In genomic region chr4:43668782-43669427, GRCm38 (mm10) we compare ENCODE assay signal across 7 mouse cellular contexts. TPM values are rescaled to one million over a fixed set of nuclear protein-coding genes. Genes with fewer than 3 reads are reported as not detected.
DNase-seq lines count a peak whose midpoint lies in the region; ATAC-seq lines count a peak whose summit lies in the region.

Tmem8b (plus strand) TSS chr4:43668971.
Fam221b (minus strand) TSS chr4:43669145.

- peaks cover 63% of the 10 kb centered on the region for H3K27me3 ChIP-seq in embryonic facial prominence, embryonic 10.5 days (replicated peaks; ENCODE audit: low read depth, poor library complexity, severe bottlenecking)
- H3K27me3 ChIP-seq in limb, embryonic 11.5 days (ENCODE audit: control insufficient read depth, insufficient read depth, low read length) = peaks cover 7% of the 10 kb centered on the region; the same call in 1 of the 2 replicates
- H3K27me3 ChIP-seq in midbrain, embryonic 14.5 days (ENCODE audit: control insufficient read depth, insufficient read depth, low read length) = no peaks in the 10 kb centered on the region

- peak; percentile 94 for DNase-seq in adrenal gland, postnatal 10 days
- DNase-seq in embryonic facial prominence, embryonic 10.5 days (ENCODE audit: low spot score) = peak; percentile 92
- peak; percentile 92 for DNase-seq in kidney, adult 18-20 months
- DNase-seq in limb, embryonic 11.5 days (ENCODE audit: low spot score) = peak; percentile 91
- DNase-seq in midbrain, embryonic 14.5 days = peak; percentile 96
- peak; percentile 75 to 90 for DNase-seq in spleen, adult 18-20 months

- peak within 1 kb of the TSS; percentile 84 for H3K4me2 ChIP-seq in limb, embryonic 11.5 days (ENCODE audit: low read depth, severe bottlenecking)
- H3K4me2 ChIP-seq in midbrain, embryonic 14.5 days (ENCODE audit: low read length) = peak within 1 kb of the TSS; percentile 83

- H3K9ac ChIP-seq in limb, embryonic 11.5 days (ENCODE audit: low read length) = peak within 1 kb of the TSS; percentile 79
- H3K9ac ChIP-seq in midbrain, embryonic 14.5 days (replicated peaks; ENCODE audit: low read length) = peak within 1 kb of the TSS; percentile 95

- H3K4me1 ChIP-seq in embryonic facial prominence, embryonic 10.5 days = peaks cover 42% of the 10 kb centered on the region
- H3K4me1 ChIP-seq in limb, embryonic 11.5 days (ENCODE audit: control insufficient read depth, insufficient read depth, low read length) = 0 out of 2 replicates have a peak, but pooled peaks cover 6% of the 10 kb centered on the region
- H3K4me1 ChIP-seq in midbrain, embryonic 14.5 days (ENCODE audit: control insufficient read depth, insufficient read depth, low read length) = peaks cover 28% of the 10 kb centered on the region

- no peaks in the 10 kb centered on the region for H3K9me3 ChIP-seq in embryonic facial prominence, embryonic 10.5 days
- no peaks in the 10 kb centered on the region for H3K9me3 ChIP-seq in limb, embryonic 11.5 days (ENCODE audit: control insufficient read depth, low read length)
- no peaks in the 10 kb centered on the region for H3K9me3 ChIP-seq in midbrain, embryonic 14.5 days (ENCODE audit: control insufficient read depth, low read length)

- WGBS in embryonic facial prominence, embryonic 10.5 days = 2% methylated on average over 39 of the region's 41 CpGs
- 4% methylated on average over 31 of the region's 41 CpGs for WGBS in limb, embryonic 11.5 days
- under 1% methylated on average over 27 of the region's 41 CpGs for WGBS in midbrain, embryonic 14.5 days

- peak within 1 kb of the TSS; percentile 85 for H3K4me3 ChIP-seq in embryonic facial prominence, embryonic 10.5 days
- H3K4me3 ChIP-seq in limb, embryonic 11.5 days (ENCODE audit: low read depth, low read length) = peak within 1 kb of the TSS; percentile 78
- H3K4me3 ChIP-seq in midbrain, embryonic 14.5 days (replicated peaks; ENCODE audit: low read depth, low read length) = peak within 1 kb of the TSS; percentile 93

- H3K36me3 ChIP-seq in embryonic facial prominence, embryonic 10.5 days (replicated peaks) = peaks cover 1% of the 10 kb centered on the region; the same call in 1 of the 2 replicates
- no peaks in the 10 kb centered on the region for H3K36me3 ChIP-seq in limb, embryonic 11.5 days (ENCODE audit: control insufficient read depth, insufficient read depth, low read length)
- peaks cover 2% of the 10 kb centered on the region; the same call in 1 of the 2 replicates for H3K36me3 ChIP-seq in midbrain, embryonic 14.5 days (ENCODE audit: control insufficient read depth, insufficient read depth, low read length)

- peak; percentile 88 for ATAC-seq in granulocyte monocyte progenitor cell, adult 5-6 weeks (replicated peaks; ENCODE audit: poor library complexity, severe bottlenecking)
- ATAC-seq in limb, embryonic 11.5 days (ENCODE audit: insufficient number of reproducible peaks, low FRiP score, low TSS enrichment, low read depth) = peak; percentile 93
- peak; percentile 92 for ATAC-seq in midbrain, embryonic 14.5 days (ENCODE audit: low FRiP score, low TSS enrichment)

- H3K27ac ChIP-seq in embryonic facial prominence, embryonic 10.5 days (replicated peaks) = peak within 1 kb of the TSS; percentile 93
- H3K27ac ChIP-seq in limb, embryonic 11.5 days (replicated peaks; ENCODE audit: low read depth, low read length) = 0 out of 2 replicates have a peak within 1 kb of the TSS, but pooled peaks have one; percentile 51
- peak within 1 kb of the TSS; percentile 73 for H3K27ac ChIP-seq in midbrain, embryonic 14.5 days (replicated peaks; ENCODE audit: low read depth, low read length)

RNA-seq across cellular contexts. Expression of gene Tmem8b, which starts in this region (rescaled TPM):
- 10 to 100 TPM in 1 of 2 experiments, 1 to 10 TPM in 1; 6.6 to 10.7 TPM for total RNA-seq in adrenal gland, postnatal 10 days (2021)
- 4.0 and 5.1 TPM in 2 replicates for polyA plus RNA-seq in embryonic facial prominence, embryonic 10.5 days (2016; fragmentation: Nextera tagmentation; extraction: Ambion mirVana)
- 1.9 and 4.9 TPM in 2 replicates for total RNA-seq in granulocyte monocyte progenitor cell, adult 5-6 weeks (2014; fragmentation: Nextera tagmentation)
- total RNA-seq in granulocyte monocyte progenitor cell, adult 5-6 weeks (2017) = 0.46 and 0.52 TPM in 2 replicates
- polyA plus RNA-seq in limb, embryonic 11.5 days (2014; fragmentation: Nextera tagmentation; extraction: Ambion mirVana) = 2.7 and 2.8 TPM in 2 replicates
- polyA plus RNA-seq in midbrain, embryonic 14.5 days (2014; fragmentation: Nextera tagmentation; extraction: Ambion mirVana) = 11.2 and 13.3 TPM in 2 replicates

RNA-seq across cellular contexts. Expression of gene Fam221b, which starts in this region (rescaled TPM):
- total RNA-seq in adrenal gland, postnatal 10 days (2021) = under 1 TPM; 0.15 to 0.36 TPM
- polyA plus RNA-seq in embryonic facial prominence, embryonic 10.5 days (2016; fragmentation: Nextera tagmentation; extraction: Ambion mirVana) = 1.4 and 1.7 TPM in 2 replicates
- not detected in 2 replicates for total RNA-seq in granulocyte monocyte progenitor cell, adult 5-6 weeks (2014; fragmentation: Nextera tagmentation)
- total RNA-seq in granulocyte monocyte progenitor cell, adult 5-6 weeks (2017) = 0.34 and 0.36 TPM in 2 replicates
- polyA plus RNA-seq in limb, embryonic 11.5 days (2014; fragmentation: Nextera tagmentation; extraction: Ambion mirVana) = 2.6 and 3.0 TPM in 2 replicates
- 2.7 and 2.9 TPM in 2 replicates for polyA plus RNA-seq in midbrain, embryonic 14.5 days (2014; fragmentation: Nextera tagmentation; extraction: Ambion mirVana)

Comparison
In these comparisons a context has a peak if more than half of its experiments do, and no peak if none do; other contexts are left out.
1. Peak in every context shown above with its lines: DNase-seq, ATAC-seq, H3K4me3 ChIP-seq and H3K27ac ChIP-seq.